Mouse (Mus musculus) central nervous system, embryonic 14 days (tissue): Measurements from ENCODE around the gene Cep55. TPM values are rescaled to one million over a fixed set of nuclear protein-coding genes. Genes with fewer than 3 reads are reported as not detected.

Source experiments
- polyA plus RNA-seq: library from polyadenylated mRNA; depleted of rRNA; stranded (reverse); fragments of >200 nt; gene quantifications from 2 replicates; pipeline ENCODE4 v1.2.3, GENCODE M21; 2012; rRNA removed

The Cep55 gene
- 14.4 and 22.9 TPM in 2 replicates for polyA plus RNA-seq

DNA sequence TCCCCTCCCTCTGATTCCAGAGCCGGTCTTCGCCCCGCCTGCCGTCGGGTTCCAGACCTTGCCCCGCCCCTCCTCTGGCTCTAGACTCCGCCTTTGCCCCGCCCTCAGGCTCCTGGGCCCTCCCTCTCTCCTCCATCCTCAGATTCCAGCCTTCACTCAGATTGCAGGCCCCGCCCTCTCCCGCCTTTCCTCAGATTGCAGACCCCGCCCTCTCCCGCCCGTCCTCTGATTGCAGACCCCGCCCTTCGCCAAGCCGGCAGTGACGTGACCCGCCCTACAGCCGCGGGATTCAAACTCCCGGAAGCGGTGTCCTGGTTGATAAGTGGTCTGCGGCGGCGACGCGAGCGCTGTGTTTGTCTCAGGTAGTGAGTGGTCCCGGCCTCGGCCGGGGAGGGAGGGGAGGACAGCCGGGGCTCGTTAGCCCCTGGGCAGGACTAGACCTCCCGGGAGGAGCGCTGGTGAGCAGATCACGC lies at the start of gene Cep55:
Gene Cep55 (plus strand): TSS at position 292 of the 473 bp plus-strand sequence.

DNA sequence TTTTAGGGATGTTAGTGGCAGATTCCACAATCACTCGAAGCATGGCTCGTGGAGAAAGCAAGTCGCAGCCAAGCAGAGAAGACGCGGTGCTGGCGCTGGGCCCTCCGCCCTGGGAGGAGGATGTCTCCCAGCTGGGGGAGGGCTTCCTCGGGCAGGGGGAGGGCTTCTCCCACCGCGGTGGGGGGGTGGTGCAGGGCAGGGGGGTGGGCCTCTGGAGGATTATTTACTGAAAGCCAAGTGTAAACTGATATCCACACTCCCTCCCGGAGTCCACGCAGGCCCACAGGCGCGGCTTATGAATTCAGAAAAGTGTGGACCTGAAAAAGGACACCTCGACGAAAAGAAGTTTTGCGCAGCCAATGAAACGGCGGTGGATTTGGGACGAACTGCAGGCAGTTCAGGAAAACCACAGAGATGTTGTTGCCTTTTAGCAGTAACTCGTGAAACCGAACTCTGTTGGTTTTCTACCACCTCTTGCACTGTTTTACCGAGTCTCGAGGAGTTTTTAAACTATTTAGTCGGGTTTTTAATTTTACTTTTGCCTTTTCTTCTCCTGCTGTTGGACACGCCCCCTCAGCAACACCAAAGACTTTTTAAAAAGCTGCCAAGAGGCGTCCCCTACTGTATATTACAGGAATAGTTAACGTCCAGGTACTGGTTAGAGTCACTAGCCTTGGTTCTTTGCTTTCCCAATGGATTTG lies 11.4 kb upstream of the Cep55 start, which contains the start of gene Myof:
Gene Myof (minus strand): TSS at position 297 of the 701 bp plus-strand sequence.

DNA sequence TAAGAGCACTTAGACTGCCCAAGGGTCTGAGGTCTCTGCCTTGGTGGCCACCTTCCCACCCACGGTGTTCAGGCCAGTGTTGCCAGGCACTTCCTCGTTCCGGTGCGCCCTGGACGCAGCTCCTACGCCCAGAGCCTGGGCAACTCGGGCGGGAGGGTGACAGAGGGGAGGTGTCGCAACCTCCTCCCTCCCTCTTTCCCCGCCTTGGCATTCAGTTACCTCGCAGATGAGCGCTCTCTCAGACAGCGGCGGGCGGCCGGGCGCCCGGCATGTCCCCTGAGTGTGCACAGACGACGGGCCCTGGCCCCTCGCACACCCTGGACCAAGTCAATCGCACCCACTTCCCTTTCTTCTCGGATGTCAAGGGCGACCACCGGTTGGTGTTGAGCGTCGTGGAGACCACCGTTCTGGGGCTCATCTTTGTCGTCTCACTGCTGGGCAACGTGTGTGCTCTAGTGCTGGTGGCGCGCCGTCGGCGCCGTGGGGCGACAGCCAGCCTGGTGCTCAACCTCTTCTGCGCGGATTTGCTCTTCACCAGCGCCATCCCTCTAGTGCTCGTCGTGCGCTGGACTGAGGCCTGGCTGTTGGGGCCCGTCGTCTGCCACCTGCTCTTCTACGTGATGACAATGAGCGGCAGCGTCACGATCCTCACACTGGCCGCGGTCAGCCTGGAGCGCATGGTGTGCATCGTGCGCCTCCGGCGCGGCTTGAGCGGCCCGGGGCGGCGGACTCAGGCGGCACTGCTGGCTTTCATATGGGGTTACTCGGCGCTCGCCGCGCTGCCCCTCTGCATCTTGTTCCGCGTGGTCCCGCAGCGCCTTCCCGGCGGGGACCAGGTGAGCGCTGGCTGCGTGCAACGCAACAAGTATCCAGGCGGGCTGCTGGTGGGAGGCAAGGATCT lies 42.3 kb downstream of the Cep55 start, which contains the start of gene Ffar4:
Gene Ffar4 (plus strand): TSS at position 214 of the 901 bp plus-strand sequence.

Other genes with a start within 250 kb of the Cep55 start
- gene Myof, start 11.4 kb upstream of the Cep55 start, polyA plus RNA-seq = 5.6 and 12.8 TPM in 2 replicates
- 0.10 TPM in 1 of 2 replicates, not detected in the other for gene Ffar4, start 42.1 kb downstream of the Cep55 start, polyA plus RNA-seq
- gene Rbp4, start 70.3 kb downstream of the Cep55 start, polyA plus RNA-seq = 1.5 and 4.0 TPM in 2 replicates
- gene Pde6c, start 77.8 kb downstream of the Cep55 start, polyA plus RNA-seq = 0.30 and 0.31 TPM in 2 replicates
- gene Fra10ac1, start 169.1 kb downstream of the Cep55 start, polyA plus RNA-seq = 36.0 and 42.7 TPM in 2 replicates
- 8.7 and 9.1 TPM in 2 replicates for gene Lgi1, start 209.5 kb downstream of the Cep55 start, polyA plus RNA-seq